Mouse (Mus musculus) v-Abl transformed pro-B cells (cell line): ENCODE data around the gene Tsc22d2.

Experiments
- in situ Hi-C, 2 experiments: fragments of 400-800 bp; cut with MboI; formaldehyde crosslinking; loops; one replicate each; pipeline ENCODE4 v1.15.1; 2025; ENCODE audit not compliant: unreplicated experiment in 2 of 2

Gene Tsc22d2

GRCm38 (mm10) chr3:58414234-58414938, at the start of gene Tsc22d2:
Gene Tsc22d2 (plus strand): TSS chr3:58414715.
- in situ Hi-C loops = loop anchor here (5.0 to 10.0 kb wide), 10 partner anchors 78 to 650 kb away; partner anchors contain the start of genes Pfn2 (in 1 of the 2), Selenot (in 1 of the 2) and Siah2 (in 1 of the 2)

DNA sequence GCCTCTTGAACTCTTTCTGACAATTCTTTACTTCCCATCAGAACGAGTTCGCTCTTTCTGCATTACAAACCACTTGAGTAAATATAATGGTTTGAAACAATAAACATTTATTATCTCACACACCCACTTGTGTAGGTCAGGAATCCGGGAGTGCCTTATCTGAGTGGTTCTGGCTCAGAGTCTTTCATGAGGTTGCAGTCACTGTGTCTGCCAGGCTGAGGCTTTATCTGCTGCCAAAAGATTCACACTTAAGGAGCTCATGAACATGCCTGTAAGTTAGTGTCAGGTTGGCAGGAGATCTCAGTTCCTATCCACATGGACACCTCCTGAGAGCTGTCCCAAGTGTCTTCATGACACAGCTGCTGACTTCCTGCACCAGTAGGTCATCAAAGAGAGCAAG, 47.8 kb upstream of the Tsc22d2 start:
- in situ Hi-C loops = loop anchor here in 1 of 2 experiments (25.0 kb wide), 1 partner anchor 754 kb away; no protein-coding TSS in a partner anchor

DNA sequence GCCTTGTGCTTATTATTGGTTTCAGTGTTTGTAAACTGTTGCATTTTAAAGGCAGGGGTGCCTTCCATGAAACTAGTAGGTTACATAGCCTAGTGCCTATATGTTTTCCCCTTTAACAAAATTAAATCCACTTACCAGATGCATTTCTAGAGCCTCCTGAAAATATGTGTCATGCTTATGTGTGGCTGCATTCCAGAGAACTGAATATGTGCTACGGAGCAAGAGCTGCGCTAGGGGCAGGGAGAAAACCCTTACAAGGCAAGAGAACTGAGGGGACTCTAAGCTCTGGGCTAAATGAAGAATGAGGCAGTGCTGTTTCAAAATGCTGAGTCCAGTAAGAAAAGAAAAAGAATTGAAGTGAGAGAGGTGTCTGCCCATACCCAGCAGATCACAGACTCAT, 43.7 kb upstream of the Tsc22d2 start:
- in situ Hi-C loops = loop anchor here in 1 of 2 experiments (25.0 kb wide), 1 partner anchor 759 kb away; no protein-coding TSS in a partner anchor

DNA sequence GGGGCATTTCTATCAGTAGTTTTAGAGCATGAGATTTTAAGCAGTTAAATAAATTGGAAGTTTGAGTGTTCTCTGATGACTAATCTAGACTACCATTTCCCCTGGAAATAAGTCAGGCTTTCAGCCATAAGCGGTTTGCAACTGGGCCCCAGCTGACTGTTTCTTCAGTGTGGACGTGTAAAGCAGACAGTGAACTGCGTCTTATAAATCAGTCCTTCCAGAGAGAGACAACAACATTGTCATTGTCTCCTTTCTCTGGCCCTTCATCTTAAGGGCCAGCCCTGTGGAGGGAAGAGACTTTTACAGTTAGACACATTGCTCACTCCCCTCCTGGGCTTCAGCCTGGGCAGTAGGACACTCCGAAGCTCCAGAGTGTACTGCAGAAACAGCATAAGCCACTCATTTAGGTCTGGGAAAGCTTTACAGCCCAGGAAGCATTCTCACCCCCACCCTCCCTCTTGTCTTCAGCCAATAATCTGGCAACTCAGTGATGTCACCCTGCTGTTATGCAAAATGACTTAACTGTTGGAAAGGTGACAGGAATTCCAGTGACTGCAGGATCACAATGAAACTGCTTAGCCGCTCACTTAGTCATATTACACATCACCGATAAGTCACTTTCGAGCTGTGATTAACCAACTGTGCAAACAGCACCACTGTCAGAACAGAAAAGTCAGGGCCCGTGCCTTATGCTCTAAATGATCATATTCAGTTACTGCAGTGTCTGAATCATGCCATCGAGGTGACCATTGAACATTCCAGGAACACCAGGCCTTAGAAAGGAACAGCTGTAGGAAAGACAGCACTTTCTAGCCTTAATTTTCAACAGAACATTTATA, 42.2 kb upstream of the Tsc22d2 start:
- in situ Hi-C loops = loop anchor here in 1 of 2 experiments (25.0 kb wide), 1 partner anchor 760 kb away; no protein-coding TSS in a partner anchor

GRCm38 (mm10) chr3:58372905-58373208, 41.7 kb upstream of the Tsc22d2 start:
- in situ Hi-C loops = loop anchor here in 1 of 2 experiments (25.0 kb wide), 1 partner anchor 761 kb away; no protein-coding TSS in a partner anchor

GRCm38 (mm10) chr3:58374281-58374680, 40.2 kb upstream of the Tsc22d2 start:
- in situ Hi-C loops = loop anchor here in 1 of 2 experiments (25.0 kb wide), 1 partner anchor 762 kb away; no protein-coding TSS in a partner anchor

DNA sequence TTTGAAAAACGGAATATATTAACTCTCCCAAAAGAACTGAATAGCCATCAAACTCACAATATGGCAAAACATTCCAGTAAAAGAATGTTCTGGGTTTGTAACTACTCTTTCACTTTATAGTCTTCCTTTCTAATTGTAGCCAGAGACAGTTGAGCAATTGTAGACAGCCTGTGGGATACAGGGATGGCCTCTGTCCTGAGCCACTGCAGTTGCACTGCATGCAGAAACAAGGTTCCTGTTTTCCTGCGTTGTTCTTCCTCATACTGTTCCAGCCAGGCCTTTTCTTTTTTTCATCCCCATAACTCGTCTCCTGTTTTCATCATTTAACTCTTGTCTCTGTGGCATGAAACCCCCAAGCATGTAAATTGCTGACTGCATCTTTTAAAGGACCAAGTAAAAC, 37.8 kb upstream of the Tsc22d2 start:
- in situ Hi-C loops = no loop called here

GRCm38 (mm10) chr3:58377589-58378134, 36.9 kb upstream of the Tsc22d2 start:
- in situ Hi-C loops = no loop called here

DNA sequence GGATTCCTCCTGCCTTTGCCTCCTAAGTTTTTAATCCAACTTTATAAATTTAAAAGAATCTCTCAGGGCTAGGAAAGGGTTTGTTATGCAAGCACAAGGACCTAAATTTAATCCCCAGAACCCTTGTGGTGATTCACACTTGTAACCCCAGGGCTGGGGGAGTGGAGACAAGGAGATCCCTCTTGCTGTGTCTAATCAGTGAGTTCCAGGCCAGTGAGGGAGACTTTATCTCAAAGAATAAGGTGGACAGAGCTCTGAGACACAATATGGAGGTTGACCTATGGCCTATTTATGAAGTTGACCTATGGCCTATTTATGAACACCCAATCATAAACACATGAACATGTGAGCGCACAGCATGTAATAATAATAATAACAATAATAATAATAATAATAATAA, 31.8 kb upstream of the Tsc22d2 start:
- in situ Hi-C loops = no loop called here

DNA sequence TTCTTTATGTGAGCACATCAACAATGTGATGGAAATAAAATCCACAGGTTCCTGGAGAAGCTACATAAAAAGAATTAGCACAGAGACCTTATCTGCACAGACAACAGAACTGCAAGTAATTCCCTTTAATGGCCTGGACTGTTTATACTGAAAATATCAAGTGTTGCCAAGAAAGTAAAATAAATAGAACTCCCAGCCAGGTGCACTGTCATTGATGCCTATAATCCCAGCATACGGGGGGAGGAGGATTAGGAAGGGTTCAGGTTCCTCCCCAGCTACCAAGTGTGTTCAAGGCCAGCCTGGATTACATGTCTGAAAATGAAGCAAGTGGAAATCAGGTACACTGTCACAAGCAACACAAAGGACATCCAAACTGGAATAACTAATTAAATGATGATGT, 29.5 kb upstream of the Tsc22d2 start:
- in situ Hi-C loops = no loop called here

DNA sequence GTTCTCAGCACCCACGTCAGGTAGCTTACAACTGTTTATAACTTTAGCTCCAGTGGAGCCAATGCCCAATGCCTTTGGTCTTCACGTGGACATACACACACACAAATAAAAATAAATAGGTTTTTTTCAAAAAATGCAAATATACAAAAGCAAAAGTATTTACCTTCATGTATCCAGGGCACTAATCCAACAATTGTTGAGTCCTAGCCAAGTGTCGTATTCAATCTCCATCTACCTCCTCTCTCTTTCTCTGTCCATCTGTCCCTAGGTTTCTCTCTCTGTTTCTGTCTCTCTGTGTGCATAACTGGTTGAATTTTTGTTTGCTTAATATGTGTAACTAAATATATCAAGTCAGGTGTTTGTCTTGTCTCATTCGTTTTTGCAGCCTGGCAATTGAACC, 25.8 kb upstream of the Tsc22d2 start:
- in situ Hi-C loops = no loop called here

DNA sequence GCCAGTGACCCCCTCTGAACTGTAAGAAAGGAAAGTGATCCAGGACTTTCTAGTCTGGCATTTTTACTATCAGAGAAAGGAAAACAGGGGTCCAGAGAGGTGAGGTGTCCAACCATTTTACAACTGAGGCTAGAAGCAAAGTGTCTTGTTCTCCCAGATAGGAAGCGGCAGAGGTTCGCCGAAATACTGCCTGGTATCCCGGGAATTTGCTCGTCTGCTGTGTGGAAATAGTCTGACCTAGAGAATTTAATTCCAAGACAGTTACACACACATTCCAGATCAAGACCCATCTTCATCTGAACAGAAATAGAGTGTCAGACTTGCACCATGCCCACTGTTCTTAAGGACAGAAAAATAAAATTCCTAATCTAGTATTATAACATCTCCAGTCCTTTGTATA, 16.0 kb upstream of the Tsc22d2 start:
- in situ Hi-C loops = no loop called here

DNA sequence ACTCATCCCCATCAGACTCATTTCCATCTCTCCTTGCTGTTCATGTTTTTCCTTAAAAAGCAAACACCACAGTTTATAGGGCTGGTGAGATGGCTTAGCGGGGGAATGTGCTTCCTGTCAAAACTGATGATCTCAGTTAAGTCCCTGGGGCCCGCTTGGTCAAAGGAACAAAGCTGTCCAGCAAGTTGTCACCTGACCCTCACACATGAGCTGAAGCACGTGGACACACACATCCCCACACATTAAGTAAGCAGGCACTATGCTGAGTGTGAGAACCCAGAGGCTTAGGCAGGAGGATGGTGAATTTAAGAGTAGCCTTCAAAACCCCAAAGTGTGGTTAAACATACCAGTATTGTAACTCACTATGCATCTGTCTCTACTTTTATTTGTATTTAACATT, 14.6 kb upstream of the Tsc22d2 start:
- in situ Hi-C loops = no loop called here

- in situ Hi-C loops = loop anchor here (5.0 to 10.0 kb wide), 10 partner anchors 81 to 653 kb away; partner anchors contain the start of genes Pfn2 (in 1 of the 2), Selenot (in 1 of the 2) and Siah2 (in 1 of the 2)
These were observed 2.8 kb upstream of the Tsc22d2 start for GRCm38 (mm10) chr3:58411669-58412068.

DNA sequence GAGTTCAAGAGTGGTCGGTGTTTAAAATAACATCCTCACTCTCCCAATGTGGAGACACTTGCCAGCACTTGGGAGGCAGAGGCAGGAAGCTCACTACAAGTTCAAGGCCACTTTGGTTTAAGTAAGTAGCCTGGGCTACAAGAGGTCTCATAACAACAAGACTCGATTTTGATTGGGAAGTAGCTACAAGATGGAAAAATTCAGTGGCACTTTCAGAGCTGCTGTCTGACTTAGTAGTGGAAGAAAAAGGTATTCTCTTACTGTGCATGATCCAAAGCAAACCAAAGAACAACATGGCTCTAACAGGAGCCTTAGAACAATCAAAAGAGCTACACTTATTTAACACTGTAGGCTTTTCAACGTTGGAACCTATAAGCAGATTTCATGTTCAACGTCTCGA, 844 bp upstream of the Tsc22d2 start:
- in situ Hi-C loops = loop anchor here (5.0 to 10.0 kb wide), 10 partner anchors 79 to 651 kb away; partner anchors contain the start of genes Pfn2 (in 1 of the 2), Selenot (in 1 of the 2) and Siah2 (in 1 of the 2)

DNA sequence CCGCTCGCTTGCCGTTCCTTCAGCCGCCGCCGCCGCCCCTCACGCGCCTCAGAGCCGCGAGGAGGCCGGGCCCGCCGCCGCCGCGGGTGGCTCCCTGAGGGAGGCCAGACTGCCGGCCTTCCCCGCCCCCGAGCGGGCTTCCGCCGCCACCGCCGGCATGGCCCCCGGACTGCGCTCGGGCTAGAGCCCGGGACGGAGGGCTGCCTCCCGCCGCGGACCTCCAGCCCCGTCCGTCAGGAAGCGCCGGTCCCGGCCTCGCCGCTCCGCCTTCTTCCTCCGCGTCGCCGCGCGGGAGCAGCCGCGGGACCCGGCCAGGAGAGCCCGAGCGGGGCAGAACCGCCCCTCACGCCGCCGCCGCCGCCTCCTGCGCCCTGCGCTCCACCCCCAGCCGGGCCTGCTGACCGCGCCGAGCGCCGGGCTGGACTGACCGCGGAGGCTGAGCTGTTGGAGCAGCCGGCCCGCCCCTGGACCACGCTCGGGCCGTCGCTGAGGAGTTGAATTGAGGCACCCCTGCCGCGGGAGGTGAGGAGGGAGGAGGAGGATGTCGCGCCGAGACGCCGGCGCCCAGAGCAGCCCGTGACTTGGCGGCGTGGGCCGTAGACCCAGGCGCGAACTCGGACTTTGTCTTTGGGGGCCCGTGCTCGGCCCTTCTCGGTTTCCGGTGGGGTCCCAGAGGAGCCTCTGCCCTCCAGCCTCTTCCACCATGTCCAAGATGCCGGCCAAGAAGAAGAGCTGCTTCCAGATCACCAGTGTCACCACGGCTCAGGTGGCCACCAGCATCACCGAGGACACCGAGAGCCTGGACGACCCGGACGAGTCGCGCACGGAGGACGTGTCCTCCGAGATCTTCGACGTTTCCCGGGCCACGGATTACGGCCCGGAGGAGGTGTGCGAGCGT, 720 bp downstream of the Tsc22d2 start:
- in situ Hi-C loops = loop anchor here (5.0 to 10.0 kb wide), 10 partner anchors 77 to 650 kb away; partner anchors contain the start of genes Pfn2 (in 1 of the 2), Selenot (in 1 of the 2) and Siah2 (in 1 of the 2)

DNA sequence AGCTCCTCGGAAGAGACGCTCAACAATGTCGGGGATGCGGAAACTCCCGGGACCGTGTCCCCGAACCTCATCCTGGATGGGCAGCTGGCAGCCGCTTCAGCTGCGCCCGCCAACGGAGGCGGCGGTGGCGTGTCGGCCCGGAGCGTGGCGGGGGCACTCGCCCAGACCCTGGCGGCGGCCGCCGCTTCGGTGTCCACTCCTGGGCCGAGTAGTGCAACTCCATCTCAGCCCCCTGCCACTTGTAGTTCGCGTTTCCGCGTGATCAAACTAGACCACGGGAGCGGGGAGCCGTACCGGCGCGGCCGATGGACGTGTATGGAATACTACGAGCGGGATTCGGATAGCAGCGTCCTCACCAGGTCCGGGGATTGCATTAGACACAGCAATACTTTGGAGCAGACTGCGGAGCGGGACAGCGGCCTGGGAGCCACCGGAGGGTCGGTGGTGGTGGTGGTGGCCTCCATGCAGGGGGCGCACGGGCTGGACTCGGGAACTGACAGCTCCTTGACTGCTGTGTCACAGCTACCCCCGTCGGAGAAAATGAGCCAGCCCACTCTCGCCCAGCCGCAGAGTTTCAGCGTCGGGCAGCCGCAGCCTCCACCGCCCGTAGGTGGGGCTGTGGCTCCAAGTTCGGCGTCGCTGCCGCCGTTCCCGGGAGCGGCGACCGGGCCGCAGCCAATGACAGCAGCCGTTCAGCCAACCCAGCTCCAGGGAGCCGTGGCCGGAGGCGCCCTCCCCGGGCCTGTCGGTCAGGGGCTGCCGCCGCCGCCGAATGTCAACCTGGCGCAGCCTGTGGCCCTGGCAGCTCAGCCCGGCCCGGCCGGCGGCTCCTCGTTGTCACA, 1.6 kb downstream of the Tsc22d2 start:
- in situ Hi-C loops = loop anchor here (10.0 kb wide), 8 partner anchors 159 to 649 kb away; partner anchors contain the start of genes Pfn2 (in 1 of the 2), Selenot (in 1 of the 2) and Siah2 (in 1 of the 2)

GRCm38 (mm10) chr3:58416726-58417437, 2.4 kb downstream of the Tsc22d2 start:
- in situ Hi-C loops = loop anchor here (10.0 kb wide), 8 partner anchors 158 to 648 kb away; partner anchors contain the start of genes Pfn2 (in 1 of the 2), Selenot (in 1 of the 2) and Siah2 (in 1 of the 2)
